Mouse (Mus musculus) frontal cortex, adult 2 months (tissue): ENCODE measurements at regions not wholly inside any gene's neighbourhood (a gene's known extent, or its start where the extent isn't known, plus 50 kb on each side); places are given as distances from the start of the nearest gene placed in this dataset.

Source experiments
- DNase-seq, 2 experiments: peaks; one replicate each; pipeline ENCODE4 v3.0.0; 2022; ENCODE audit warnings: low spot score in 1 of 2; ENCODE audit errors: extremely low spot score in 1 of 2

DNA sequence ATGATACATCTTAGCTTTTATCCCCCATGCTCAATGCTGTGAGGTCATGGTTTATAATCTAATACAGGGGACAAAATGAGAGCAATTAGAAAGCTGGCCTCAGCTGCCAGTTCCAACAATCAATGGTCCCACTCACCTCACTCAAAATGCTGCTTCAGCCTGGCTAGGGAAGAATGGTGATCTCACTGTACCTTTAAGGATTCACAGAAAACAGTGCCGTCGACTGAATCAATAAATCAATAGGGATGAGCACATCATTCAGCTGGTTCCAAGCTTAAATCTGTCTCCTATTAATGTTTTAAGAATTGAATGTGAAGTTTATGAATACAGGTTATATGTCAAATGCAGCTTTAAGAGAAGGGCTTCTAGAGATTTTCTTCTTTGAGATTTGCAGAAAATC, 61.9 kb upstream of the Ncam2 start:
- no peak for DNase-seq

DNA sequence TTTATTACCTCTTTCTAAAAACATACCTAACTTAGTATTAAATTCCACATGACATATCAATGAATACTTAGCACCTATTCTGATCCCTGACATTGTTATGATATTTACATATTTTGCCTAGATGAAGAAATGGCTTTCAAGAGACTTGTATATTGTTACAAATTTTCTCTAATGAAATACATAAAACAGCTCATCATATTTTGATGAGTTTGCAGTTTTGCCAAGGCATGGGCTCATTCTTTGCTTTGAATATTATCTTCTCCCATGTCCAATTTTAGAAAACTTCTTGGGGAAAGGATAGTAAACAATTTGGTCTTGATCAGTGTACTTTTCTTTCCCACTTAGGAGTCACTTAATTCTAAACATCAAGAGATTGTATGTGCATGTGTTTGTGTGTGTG, 54.5 kb upstream of the Ncam2 start:
- DNase-seq: no peak

GRCm38 (mm10) chr16:81149491-81149890, 51.0 kb upstream of the Ncam2 start:
- peak; percentile 8 to 33 for DNase-seq
